ENCODE assay signal across 19 mouse cellular contexts in genomic region chr9:34695646-34696045, GRCm38 (mm10).
"Had no signal": no experiment of that assay in that cellular context is flagged by ENCODE, and none has a peak within 500 bp of the region (broad histone marks: within the 10 kb centered on the region; RNA-seq: fewer than 3 reads in every experiment).

No protein-coding gene starts in this region.

- H3K4me3 ChIP-seq: liver, embryonic 15.5 days; lung, embryonic 15.5 days; midbrain, embryonic 13.5 days; myocyte; neural tube, embryonic 13.5 days; neural tube, embryonic 15.5 days had no signal

- H3K9me3 ChIP-seq: liver, embryonic 15.5 days; lung, embryonic 15.5 days; midbrain, embryonic 13.5 days; neural tube, embryonic 13.5 days; neural tube, embryonic 15.5 days had no signal

- H3K9ac ChIP-seq: liver, embryonic 15.5 days; liver, postnatal 0 days; lung, embryonic 15.5 days; midbrain, embryonic 13.5 days; neural tube, embryonic 13.5 days; neural tube, embryonic 15.5 days had no signal

- H3K36me3 ChIP-seq: liver, embryonic 15.5 days; lung, embryonic 15.5 days; midbrain, embryonic 13.5 days; neural tube, embryonic 13.5 days; neural tube, embryonic 15.5 days had no signal

- ATAC-seq: liver, postnatal 0 days; midbrain, embryonic 13.5 days; midbrain, embryonic 16.5 days had no signal

- H3K4me2 ChIP-seq: liver, embryonic 15.5 days; lung, embryonic 15.5 days; midbrain, embryonic 11.5 days; midbrain, embryonic 13.5 days; neural tube, embryonic 13.5 days; neural tube, embryonic 15.5 days had no signal

- H3K27me3 ChIP-seq: liver, embryonic 15.5 days; lung, embryonic 15.5 days; neural tube, embryonic 13.5 days; neural tube, embryonic 15.5 days had no signal

- H3K4me1 ChIP-seq: liver, embryonic 15.5 days; lung, embryonic 15.5 days; neural tube, embryonic 13.5 days; neural tube, embryonic 15.5 days had no signal

- H3K27ac ChIP-seq: liver, embryonic 15.5 days; lung, embryonic 15.5 days; midbrain, embryonic 13.5 days; neural tube, embryonic 13.5 days; neural tube, embryonic 15.5 days had no signal

- DNase-seq: liver, postnatal 0 days; lung, adult 2 months; lung, postnatal 10 days; lung, postnatal 4 days; right cerebral cortex, adult 18-20 months; right cerebral cortex, postnatal 25 days; right cerebral cortex, postnatal 4 days; spleen, adult 18-20 months; thymus, adult 18-20 months; thymus, postnatal 14 days; thymus, postnatal 36 days had no signal
